Mouse (Mus musculus) skeletal muscle tissue, postnatal 0 days (tissue): ENCODE data around the gene Mrap2. TPM values are rescaled to one million over a fixed set of nuclear protein-coding genes. Genes with fewer than 3 reads are reported as not detected.

Source experiments
- polyA plus RNA-seq: library from polyadenylated mRNA; unstranded; fragments of >200 nt; fragmentation: Nextera tagmentation; extraction: Ambion mirVana; gene quantifications from 2 replicates; pipeline ENCODE4 v1.2.1, GENCODE M21; 2015

Gene Mrap2
- polyA plus RNA-seq = not detected in 2 replicates

DNA sequence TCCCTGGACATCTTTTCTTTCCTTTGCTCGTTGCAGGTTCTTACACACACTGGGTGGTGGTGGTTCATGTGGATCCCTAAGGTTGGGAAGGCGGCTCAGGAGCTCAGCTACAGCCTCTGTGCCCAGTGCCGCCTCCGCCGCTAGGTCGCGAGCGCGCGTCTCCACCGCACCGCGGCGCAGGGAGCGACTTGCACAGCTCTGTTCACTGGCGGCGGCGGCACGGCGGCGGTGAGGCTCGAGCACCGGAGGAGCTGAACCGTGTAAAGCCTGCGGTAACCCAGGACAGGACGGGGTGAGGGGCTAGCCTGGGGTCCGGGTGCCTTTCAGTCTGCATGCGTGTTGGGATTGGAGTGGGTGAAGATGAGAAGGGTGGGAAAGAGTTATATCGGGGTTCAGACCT, at the start of gene Mrap2:
TSS of gene Mrap2 (plus strand) at position 201 of the 400 bp plus-strand sequence.

Other genes with a start within 250 kb of the Mrap2 start
- gene Ripply2, start 128.8 kb upstream of the Mrap2 start, polyA plus RNA-seq = not detected in 2 replicates
- 32.7 and 34.6 TPM in 2 replicates for gene Cyb5r4, start 122.3 kb upstream of the Mrap2 start, polyA plus RNA-seq
- 1.5 and 1.6 TPM in 2 replicates for gene Cep162, start 111.2 kb downstream of the Mrap2 start, polyA plus RNA-seq